Mouse (Mus musculus) liver, postnatal 0 days (tissue): Measurements from ENCODE around the gene Sv2c.

Experiments used
- CTCF ChIP-seq: sonication (generic); IDR thresholded peaks from 2 replicates; pipeline ENCODE4 v1.5.1; 2016; ENCODE audit warnings: antibody characterized with exemption, low read depth
- EP300 ChIP-seq: IDR thresholded peaks from 2 replicates; pipeline ENCODE4 v1.6.1; 2016; ENCODE audit warnings: antibody characterized with exemption, low read depth, mild to moderate bottlenecking

GRCm38 (mm10) chr13:95948821-95949220 is 183.6 kb downstream of the Sv2c start:
- TF ChIP-seq CTCF: no peak
- TF ChIP-seq EP300: no peak
